Mouse (Mus musculus) liver, embryonic 16.5 days (tissue): Measurements from ENCODE around the gene Retreg3. TPM values are rescaled to one million over a fixed set of nuclear protein-coding genes. Genes with fewer than 3 reads are reported as not detected.
A peak's percentile ranks its signal among the peaks of the same experiment; 100 is the strongest.

Source experiments
- ATAC-seq: fragments of 200-750 bp; cut with Nextera tagmentation; 2 replicates; pipeline ENCODE4 v1.8.0; 2017; ENCODE audit warnings: low read depth, mild to moderate bottlenecking, moderate number of reproducible peaks, moderate library complexity
- H3K27ac ChIP-seq: fragments of 300-500 bp; sonication (generic); 2 replicates; pipeline ENCODE4 v1.5.1; 2014; ENCODE audit warnings: mild to moderate bottlenecking, low read length
- H3K27me3 ChIP-seq: fragments of 300-500 bp; sonication (generic); 2 replicates; pipeline ENCODE4 v1.6.1; 2014; ENCODE audit warnings: low read depth, low read length, mixed read lengths; ENCODE audit not compliant: control insufficient read depth, insufficient read depth
- H3K36me3 ChIP-seq: fragments of 300-500 bp; sonication (generic); 2 replicates; pipeline ENCODE4 v1.6.1; 2014; ENCODE audit warnings: mild to moderate bottlenecking; ENCODE audit not compliant: control insufficient read depth, insufficient read depth
- H3K4me1 ChIP-seq: fragments of 300-500 bp; sonication (generic); 2 replicates; pipeline ENCODE4 v1.6.1; 2014; ENCODE audit warnings: low read depth, low read length, mixed read lengths; ENCODE audit not compliant: control insufficient read depth
- H3K4me2 ChIP-seq: fragments of 300-500 bp; sonication (generic); 2 replicates; pipeline ENCODE4 v1.6.1; 2014; ENCODE audit warnings: low read depth, low read length, mixed read lengths
- H3K4me3 ChIP-seq: fragments of 300-500 bp; sonication (generic); 2 replicates; pipeline ENCODE4 v1.5.1; 2014; ENCODE audit warnings: low read depth, mild to moderate bottlenecking, low read length
- H3K9ac ChIP-seq: fragments of 300-500 bp; sonication (generic); 2 replicates; pipeline ENCODE4 v1.6.1; 2014; ENCODE audit warnings: low read depth, low read length
- H3K9me3 ChIP-seq: fragments of 300-500 bp; sonication (generic); replicated peaks from 2 replicates; pipeline ENCODE4 v1.6.1; 2016; ENCODE audit warnings: low read length; ENCODE audit not compliant: control insufficient read depth
- WGBS: fragments of 180-500 bp; shearing (Covaris S2); extraction: QIAGEN DNeasy Blood & Tissue Kit; methylation state at CpG from one replicate; pipeline ENCODE4 v1.1.7; 2014; ENCODE audit not compliant: insufficient replicate concordance; 5-methylcytosine and 5-hydroxymethylcytosine counted together
- polyA plus RNA-seq: library from polyadenylated mRNA; unstranded; fragments of >200 nt; fragmentation: Nextera tagmentation; extraction: Ambion mirVana; gene quantifications from 2 replicates; pipeline ENCODE4 v1.2.1, GENCODE M21; 2015

Gene Retreg3
- 11.9 and 12.3 TPM in 2 replicates for polyA plus RNA-seq

DNA sequence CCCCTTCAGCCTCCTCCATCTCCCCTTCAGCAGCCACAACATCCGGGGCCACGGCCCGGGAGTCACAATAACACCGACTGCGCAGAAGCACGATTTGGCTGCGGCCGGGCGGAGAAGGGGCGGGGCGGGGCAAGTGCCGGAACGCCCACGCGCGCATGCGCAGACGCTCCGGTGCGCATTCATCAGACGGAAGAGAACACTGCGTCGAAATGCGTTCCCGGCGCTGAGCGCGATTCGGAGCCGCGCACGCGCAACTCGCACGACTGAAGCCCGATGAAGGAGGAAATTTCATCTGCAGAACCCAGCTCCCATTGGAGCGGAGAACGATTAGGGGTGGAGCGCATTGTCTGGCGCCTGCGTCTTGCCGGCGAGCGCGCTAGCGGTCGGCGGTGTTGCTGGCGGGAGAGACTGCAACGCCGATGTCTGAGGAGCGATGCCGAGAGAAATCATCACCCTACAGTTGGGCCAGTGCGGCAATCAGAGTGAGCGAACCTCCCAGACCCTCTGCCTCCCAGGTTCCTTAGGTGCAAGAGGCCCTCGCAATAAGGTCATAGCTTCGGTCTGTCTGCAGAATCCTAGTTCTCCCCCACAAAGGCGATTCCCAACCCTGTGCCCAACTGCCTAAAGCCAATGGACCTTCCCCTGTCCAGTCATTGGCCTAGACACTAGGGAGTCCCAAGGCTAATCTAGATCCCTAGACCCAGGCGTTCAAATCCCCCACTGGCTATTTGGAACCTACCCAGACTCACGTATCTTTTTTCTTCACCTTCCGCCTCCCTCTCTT, at the start of gene Retreg3, which contains the start of gene Tubg1:
Retreg3 (minus strand) TSS at position 133 of the 784 bp plus-strand sequence.
Tubg1 (plus strand) TSS at position 178 of the 784 bp plus-strand sequence.
- H3K4me1 ChIP-seq: peaks cover 24% of the 10 kb centered on the region
- peak; percentile 95 for ATAC-seq
- peaks cover 6% of the 10 kb centered on the region for H3K36me3 ChIP-seq
- peak within 1 kb of the TSS; percentile 83 for H3K9ac ChIP-seq
- peak within 1 kb of the TSS; percentile 92 for H3K27ac ChIP-seq
- H3K4me2 ChIP-seq: peak within 1 kb of the TSS; percentile 80
- under 1% methylated on average over 61 of the region's 61 CpGs for WGBS
- no peaks in the 10 kb centered on the region for H3K27me3 ChIP-seq
- no peaks in the 10 kb centered on the region for H3K9me3 ChIP-seq
- H3K4me3 ChIP-seq: peak within 1 kb of the TSS; percentile 79

DNA sequence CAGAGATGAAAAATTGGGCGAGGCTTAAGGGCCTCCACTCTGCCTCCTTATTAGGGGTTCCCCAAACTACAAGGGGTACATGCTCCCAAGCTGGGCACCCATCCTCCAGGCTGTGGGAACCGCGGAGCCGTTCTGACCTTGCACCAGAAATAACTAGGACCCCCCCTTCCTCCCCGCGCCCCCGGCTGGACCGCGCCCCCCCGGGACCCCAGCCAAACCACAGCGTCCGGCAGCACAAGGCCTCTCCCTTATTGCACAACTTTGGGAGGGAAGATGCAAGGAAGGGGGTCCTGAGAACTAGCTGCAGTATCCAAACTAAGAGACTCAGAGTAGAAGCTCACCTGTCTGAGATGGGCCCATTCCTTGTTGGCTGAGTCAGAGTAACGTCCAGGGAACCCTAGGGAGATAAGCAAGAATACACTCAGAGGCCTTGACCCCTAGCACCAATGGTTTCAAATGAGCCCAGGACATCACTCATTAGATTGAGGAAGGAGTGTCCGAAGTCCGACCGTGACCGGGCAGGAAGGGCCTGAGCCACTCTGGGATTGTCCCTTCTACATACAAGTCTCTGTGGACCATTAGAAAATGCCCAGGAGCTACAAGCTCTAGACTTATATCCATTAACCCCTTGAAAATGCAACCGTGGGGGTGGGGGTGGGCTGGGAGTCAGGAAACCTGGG, 48.7 kb upstream of the Retreg3 start:
- H3K9ac ChIP-seq: no peak overlapping the region
- WGBS: 34% methylated on average over 18 of the region's 18 CpGs
- H3K27me3 ChIP-seq: peaks cover 99% of the 10 kb centered on the region
- no peaks in the 10 kb centered on the region for H3K36me3 ChIP-seq
- no peak overlapping the region for H3K4me3 ChIP-seq
- no peak for ATAC-seq
- peaks cover 41% of the 10 kb centered on the region for H3K4me1 ChIP-seq
- no peaks in the 10 kb centered on the region for H3K9me3 ChIP-seq
- H3K27ac ChIP-seq: no peak overlapping the region
- no peak overlapping the region for H3K4me2 ChIP-seq

GRCm38 (mm10) chr11:101167963-101168300, 48.2 kb upstream of the Retreg3 start:
- ATAC-seq: no peak
- Histone ChIP-seq H3K9ac (no peak overlapping the region), H3K27me3 (peaks cover 99% of the 10 kb centered on the region), H3K4me3 (no peak overlapping the region), H3K9me3 (no peaks in the 10 kb centered on the region), H3K4me1 (peaks cover 37% of the 10 kb centered on the region), H3K36me3 (no peaks in the 10 kb centered on the region), H3K27ac (no peak overlapping the region), H3K4me2 (no peak overlapping the region)
- WGBS: 31% methylated on average over 8 of the region's 8 CpGs

DNA sequence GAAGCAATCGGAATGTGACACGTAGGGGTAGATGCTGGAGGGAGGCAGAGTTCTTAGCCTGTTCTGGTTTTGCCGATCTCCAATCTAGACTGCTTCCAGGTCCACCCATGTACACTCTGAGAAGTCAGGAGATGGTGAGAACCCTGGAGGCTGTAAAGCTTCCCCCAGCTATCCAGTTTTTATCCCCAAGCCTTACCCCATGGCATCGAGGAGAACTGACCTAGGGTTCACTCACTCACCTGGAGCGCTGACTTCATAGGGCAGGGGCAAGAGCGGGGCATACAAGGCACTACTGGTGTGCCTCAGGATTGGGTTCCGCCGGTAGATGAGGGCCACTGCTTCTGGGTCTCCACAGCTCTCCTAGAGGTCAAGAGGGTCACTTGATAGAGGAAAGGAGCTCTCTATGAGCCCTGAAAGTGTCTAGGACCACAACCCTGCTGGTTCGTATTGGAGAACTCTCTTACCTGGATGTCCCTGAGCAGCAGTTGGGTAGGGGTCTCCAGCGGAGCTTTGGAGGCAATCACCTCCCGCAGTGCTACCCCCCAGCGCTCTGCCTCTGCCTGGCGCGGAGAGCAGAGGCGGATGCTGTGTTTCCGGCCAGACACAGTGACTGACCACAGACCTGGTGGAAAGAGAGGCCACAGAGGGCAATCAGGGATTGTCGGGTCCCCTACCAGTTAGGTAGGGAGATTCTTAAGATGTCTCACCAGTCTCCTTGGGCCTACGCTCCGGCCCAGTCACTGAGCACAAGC, 47.7 kb upstream of the Retreg3 start:
- Histone ChIP-seq H3K4me2 (no peak overlapping the region), H3K9ac (no peak overlapping the region), H3K4me3 (no peak overlapping the region), H3K36me3 (no peaks in the 10 kb centered on the region), H3K27ac (no peak overlapping the region), H3K27me3 (peaks cover 100% of the 10 kb centered on the region), H3K4me1 (peaks cover 35% of the 10 kb centered on the region), H3K9me3 (no peaks in the 10 kb centered on the region)
- no peak for ATAC-seq
- 34% methylated on average over 19 of the region's 19 CpGs for WGBS

DNA sequence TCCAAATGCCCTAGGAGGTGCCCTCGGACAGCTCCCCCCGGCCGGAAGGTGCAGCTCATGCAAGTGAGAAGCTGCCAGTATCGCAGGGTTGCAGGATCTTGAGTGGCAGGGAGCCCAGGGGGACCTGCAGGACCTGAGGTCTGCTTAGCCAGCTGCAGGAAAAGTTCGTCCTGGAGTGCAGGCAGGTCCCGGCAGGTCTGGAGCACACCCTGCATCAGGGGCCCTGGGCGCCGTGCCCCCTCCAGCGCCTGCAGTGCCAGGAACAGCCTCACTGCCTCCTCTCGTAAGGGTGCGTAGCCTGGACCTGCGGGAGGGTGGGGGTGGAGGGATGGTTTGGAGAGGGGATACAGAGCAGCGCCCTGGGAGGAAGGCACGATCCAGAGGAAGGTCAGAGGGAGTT, 46.7 kb upstream of the Retreg3 start:
- Histone ChIP-seq H3K9me3 (no peaks in the 10 kb centered on the region), H3K27me3 (peaks cover 93% of the 10 kb centered on the region), H3K27ac (no peak overlapping the region), H3K4me1 (peaks cover 29% of the 10 kb centered on the region), H3K4me3 (no peak overlapping the region), H3K9ac (no peak overlapping the region), H3K4me2 (no peak overlapping the region), H3K36me3 (no peaks in the 10 kb centered on the region)
- ATAC-seq: no peak
- 50% methylated on average over 14 of the region's 14 CpGs for WGBS

- Histone ChIP-seq H3K4me2 (0 out of 2 replicates have a peak overlapping the region, but pooled peaks have one; percentile 6), H3K9me3 (no peaks in the 10 kb centered on the region), H3K36me3 (no peaks in the 10 kb centered on the region), H3K27me3 (peaks cover 78% of the 10 kb centered on the region), H3K4me3 (no peak overlapping the region), H3K27ac (no peak overlapping the region), H3K9ac (no peak overlapping the region), H3K4me1 (peaks cover 26% of the 10 kb centered on the region)
- ATAC-seq: peak; percentile 57
- 13% methylated on average over 35 of the region's 35 CpGs for WGBS
These were observed 45.2 kb upstream of the Retreg3 start for GRCm38 (mm10) chr11:101164677-101165580.

DNA sequence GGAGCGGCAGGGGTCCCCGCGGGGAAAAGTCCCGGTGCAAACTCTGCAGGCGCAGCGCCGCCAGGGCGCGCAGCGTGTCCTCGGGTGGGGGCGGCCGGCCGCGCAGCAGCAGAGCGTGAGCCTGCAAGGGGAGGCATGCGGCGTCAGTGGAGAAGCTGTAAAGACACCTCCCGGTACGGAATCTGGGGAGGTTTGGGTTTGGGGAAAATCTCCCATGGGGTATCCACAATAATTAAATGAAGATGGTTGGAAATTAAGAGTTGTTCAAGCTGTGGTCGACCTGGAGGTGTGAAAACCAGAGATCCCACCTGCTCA, 44.6 kb upstream of the Retreg3 start:
- ATAC-seq: no peak
- WGBS: 14% methylated on average over 21 of the region's 21 CpGs
- Histone ChIP-seq H3K9me3 (no peaks in the 10 kb centered on the region), H3K4me3 (no peak overlapping the region; the same call in 1 of the 2 replicates), H3K4me1 (peaks cover 20% of the 10 kb centered on the region), H3K27ac (no peak overlapping the region), H3K27me3 (peaks cover 72% of the 10 kb centered on the region), H3K4me2 (peak overlapping the region; percentile 17; the same call in 1 of the 2 replicates), H3K9ac (no peak overlapping the region), H3K36me3 (no peaks in the 10 kb centered on the region)
